In the genomic region with DNA sequence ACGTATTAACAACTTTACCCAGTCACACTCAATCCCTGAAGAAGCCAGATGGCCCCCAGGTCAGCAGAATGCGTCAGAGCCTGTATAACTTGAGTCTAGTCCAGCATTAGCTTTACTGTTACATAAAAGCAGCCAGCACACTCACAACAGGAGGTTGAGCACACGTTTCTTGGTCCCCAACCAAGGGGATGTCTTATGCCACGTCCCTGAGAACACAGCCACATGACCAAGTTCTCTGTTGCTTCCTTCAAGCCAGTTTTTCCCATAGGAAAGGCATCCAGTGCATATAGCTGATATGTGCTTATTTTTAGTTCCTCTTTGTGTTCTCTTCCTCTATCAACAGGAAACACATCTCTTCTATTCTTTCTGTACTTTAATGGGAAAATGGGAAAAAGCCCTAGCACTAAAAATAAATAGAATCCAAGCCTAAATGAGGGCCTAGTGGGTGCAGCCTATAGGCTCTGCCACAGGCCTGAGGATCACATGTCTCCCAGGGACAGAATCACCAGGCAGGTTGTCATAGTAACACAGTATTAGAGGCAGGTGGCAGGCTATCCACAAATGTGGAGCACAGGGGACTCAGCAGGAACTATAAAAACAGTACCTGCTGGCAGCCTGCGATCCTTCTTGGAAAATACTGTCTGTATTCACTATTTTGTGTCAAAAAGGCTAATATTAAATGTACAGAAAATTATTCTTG, we compare ENCODE assay signal across 9 mouse cellular contexts.
DNase-seq lines count a peak whose midpoint lies in the region; ATAC-seq lines count a peak whose summit lies in the region.
"Had no signal": no experiment of that assay in that cellular context is flagged by ENCODE, and none has a peak within 500 bp of the region (broad histone marks: within the 10 kb centered on the region; RNA-seq: fewer than 3 reads in every experiment).

No protein-coding gene starts in this region.

- H3K9me3 ChIP-seq in intestine, embryonic 16.5 days (ENCODE audit: control insufficient read depth, low read length) = no peaks in the 10 kb centered on the region
- H3K9me3 ChIP-seq in neural tube, embryonic 12.5 days = no peaks in the 10 kb centered on the region
- H3K9me3 ChIP-seq: liver, embryonic 15.5 days had no signal

- DNase-seq in layer of hippocampus, adult 11-12 months (ENCODE audit: low spot score) = peak; percentile 50
- DNase-seq in layer of hippocampus, postnatal 10 days (ENCODE audit: low spot score in 2 of 2) = no peak
- DNase-seq in cerebellum, postnatal 36 days = peak; percentile 33 to 45
- no peak for DNase-seq in testis, postnatal 14 days (ENCODE audit: low spot score)
- no peak for DNase-seq in urinary bladder, postnatal 14 days (ENCODE audit: low spot score)
- DNase-seq in adrenal gland, adult (ENCODE audit: inconsistent age in 2 of 2, low spot score in 1 of 2) = no peak

- no peaks in the 10 kb centered on the region for H3K27me3 ChIP-seq in intestine, embryonic 16.5 days (replicated peaks; ENCODE audit: control insufficient read depth, insufficient read depth, low read length)
- H3K27me3 ChIP-seq in neural tube, embryonic 12.5 days (replicated peaks) = no peaks in the 10 kb centered on the region
- H3K27me3 ChIP-seq: liver, embryonic 15.5 days had no signal

- no peaks in the 10 kb centered on the region for H3K4me1 ChIP-seq in intestine, embryonic 16.5 days (ENCODE audit: control insufficient read depth, insufficient read depth, low read length)
- no peaks in the 10 kb centered on the region for H3K4me1 ChIP-seq in neural tube, embryonic 12.5 days
- H3K4me1 ChIP-seq: liver, embryonic 15.5 days had no signal

- H3K4me2 ChIP-seq in intestine, embryonic 16.5 days (ENCODE audit: low read depth, low read length) = no peak overlapping the region
- H3K4me2 ChIP-seq in neural tube, embryonic 12.5 days (replicated peaks) = no peak overlapping the region
- H3K4me2 ChIP-seq: liver, embryonic 15.5 days had no signal

- WGBS in intestine, embryonic 16.5 days = 42% methylated on average over 5 of the region's 5 CpGs
- WGBS in neural tube, embryonic 12.5 days = 43% methylated on average over 5 of the region's 5 CpGs

- peak; percentile 66; the same call in 1 of the 2 replicates for ATAC-seq in intestine, embryonic 16.5 days
- ATAC-seq in neural tube, embryonic 12.5 days (ENCODE audit: low FRiP score, low read depth) = peak; percentile 95

- H3K36me3 ChIP-seq in intestine, embryonic 16.5 days (ENCODE audit: control insufficient read depth, insufficient read depth, low read length) = no peaks in the 10 kb centered on the region
- H3K36me3 ChIP-seq in neural tube, embryonic 12.5 days = no peaks in the 10 kb centered on the region
- H3K36me3 ChIP-seq: liver, embryonic 15.5 days had no signal

- no peak overlapping the region for H3K27ac ChIP-seq in intestine, embryonic 16.5 days (ENCODE audit: low read length)
- no peak overlapping the region for H3K27ac ChIP-seq in neural tube, embryonic 12.5 days
- H3K27ac ChIP-seq: liver, embryonic 15.5 days had no signal

- no peak overlapping the region for H3K4me3 ChIP-seq in intestine, embryonic 16.5 days (ENCODE audit: low read length)
- no peak overlapping the region for H3K4me3 ChIP-seq in neural tube, embryonic 12.5 days
- H3K4me3 ChIP-seq: liver, embryonic 15.5 days had no signal

- no peak overlapping the region for H3K9ac ChIP-seq in intestine, embryonic 16.5 days (ENCODE audit: low read depth, low read length)
- H3K9ac ChIP-seq in neural tube, embryonic 12.5 days = no peak overlapping the region
- H3K9ac ChIP-seq: liver, embryonic 15.5 days had no signal

Comparison
In these comparisons a context has a peak if more than half of its experiments do, and no peak if none do; other contexts are left out.
1. DNase-seq: peak in layer of hippocampus, adult 11-12 months (single experiment) and cerebellum, postnatal 36 days (2 of 2); none in layer of hippocampus, postnatal 10 days (0 of 2), testis, postnatal 14 days (single experiment), urinary bladder, postnatal 14 days (single experiment) and adrenal gland, adult (0 of 2).